Mouse (Mus musculus): ENCODE measurements around the gene Rrad.

The Rrad gene

GRCm38 (mm10) chr8:104611613-104612012, 19.5 kb downstream of the Rrad start:
- no peak for DNase-seq

DNA sequence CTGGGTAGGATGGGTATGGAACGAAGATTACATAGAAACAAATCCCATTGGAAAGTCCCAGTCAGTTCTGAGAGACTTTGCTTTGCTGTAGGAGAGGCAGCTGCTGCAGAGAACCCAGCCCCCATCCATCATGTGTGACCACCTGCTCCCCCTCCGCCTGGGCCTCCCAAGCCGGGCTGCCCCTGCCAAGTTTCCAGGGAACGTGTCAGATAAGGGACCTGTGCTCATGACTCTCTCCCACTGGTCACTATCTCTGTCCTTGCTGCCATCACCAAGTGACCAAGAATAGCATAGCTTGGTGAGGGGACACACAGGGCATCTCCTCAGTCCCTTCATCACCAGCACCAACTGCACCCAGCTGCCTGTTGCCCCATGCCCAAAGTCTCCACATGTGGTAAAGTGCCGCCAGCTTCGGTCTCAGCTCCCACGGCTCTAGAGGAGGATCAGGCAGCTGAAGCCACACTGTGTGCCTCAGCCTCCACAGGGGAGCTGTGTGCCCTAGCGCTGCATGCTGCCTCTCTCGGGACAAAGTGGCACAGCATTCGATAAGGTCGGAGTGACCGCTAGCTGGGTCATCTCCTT, 20.9 kb downstream of the Rrad start:
- peak; percentile 28 to 41 for DNase-seq

DNA sequence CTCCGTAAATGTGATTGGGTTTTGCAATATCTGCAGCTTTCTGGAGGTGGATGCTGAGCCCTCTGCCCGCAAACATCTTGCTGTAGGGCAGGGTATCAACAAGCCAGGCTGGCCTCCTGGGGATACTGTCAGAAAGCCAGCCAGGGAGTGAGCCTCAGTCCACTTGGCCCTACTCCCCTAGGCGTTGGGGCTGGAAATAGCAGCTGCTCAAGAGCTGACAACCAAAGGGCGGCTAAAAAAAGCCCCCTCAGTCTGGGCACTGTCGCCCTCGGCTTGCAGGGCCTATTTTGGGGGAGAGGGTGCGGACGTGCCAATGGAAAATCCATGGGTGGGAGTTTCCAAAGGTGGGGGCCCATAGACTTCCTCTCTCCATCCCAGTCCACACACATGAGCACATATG, 21.9 kb downstream of the Rrad start:
- DNase-seq = peak; percentile 29 to 33

DNA sequence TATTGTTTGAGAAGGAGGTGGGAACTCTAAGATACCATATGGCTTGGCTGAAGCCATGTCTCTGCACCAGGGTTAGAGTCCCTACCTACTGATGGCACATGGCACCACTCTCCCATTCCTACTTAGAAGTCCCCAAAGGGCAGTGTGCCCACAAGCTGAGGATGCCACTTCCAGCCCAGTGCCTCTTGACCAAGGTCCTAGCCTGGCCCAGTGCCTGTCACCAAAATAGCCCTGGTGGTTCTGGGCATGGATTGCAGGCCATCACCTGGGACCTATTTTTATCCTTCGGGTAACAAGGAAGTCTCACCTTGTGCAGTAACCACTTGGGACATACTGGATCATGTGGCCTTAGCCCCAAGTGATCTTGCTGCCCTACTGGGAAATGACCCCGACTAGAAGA, 23.2 kb downstream of the Rrad start:
- DNase-seq = peak; percentile 77 to 79

GRCm38 (mm10) chr8:104606329-104606728, 24.8 kb downstream of the Rrad start:
- DNase-seq = peak in 1 of 2 experiments; percentile 26

GRCm38 (mm10) chr8:104603245-104603593, 27.9 kb downstream of the Rrad start:
- no peak for DNase-seq

- peak; percentile 89 for DNase-seq
Measured at GRCm38 (mm10) chr8:104602468-104603244, 28.5 kb downstream of the Rrad start.

- no peak for DNase-seq
Measured at GRCm38 (mm10) chr8:104601941-104602371, 29.2 kb downstream of the Rrad start.

DNA sequence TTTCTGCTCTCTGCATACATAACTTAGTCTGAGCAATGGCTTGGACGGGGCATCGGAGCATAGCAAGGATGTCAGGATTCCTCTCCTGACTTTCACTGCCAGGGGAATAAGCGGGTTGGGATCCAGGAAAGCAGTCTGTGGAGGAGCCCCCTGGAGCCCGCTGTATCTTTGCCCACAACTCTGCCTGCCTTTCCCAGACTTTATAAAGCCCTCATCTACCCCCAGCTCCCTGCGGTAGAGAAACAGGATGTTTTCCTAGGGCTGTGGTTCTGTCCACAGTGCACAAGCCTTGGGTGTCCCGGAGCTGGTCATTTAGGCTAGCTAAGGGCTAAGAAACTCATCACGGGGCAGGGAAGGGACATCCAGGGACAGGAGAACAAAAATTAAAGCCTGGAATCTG, 29.7 kb downstream of the Rrad start:
- DNase-seq = no peak

DNA sequence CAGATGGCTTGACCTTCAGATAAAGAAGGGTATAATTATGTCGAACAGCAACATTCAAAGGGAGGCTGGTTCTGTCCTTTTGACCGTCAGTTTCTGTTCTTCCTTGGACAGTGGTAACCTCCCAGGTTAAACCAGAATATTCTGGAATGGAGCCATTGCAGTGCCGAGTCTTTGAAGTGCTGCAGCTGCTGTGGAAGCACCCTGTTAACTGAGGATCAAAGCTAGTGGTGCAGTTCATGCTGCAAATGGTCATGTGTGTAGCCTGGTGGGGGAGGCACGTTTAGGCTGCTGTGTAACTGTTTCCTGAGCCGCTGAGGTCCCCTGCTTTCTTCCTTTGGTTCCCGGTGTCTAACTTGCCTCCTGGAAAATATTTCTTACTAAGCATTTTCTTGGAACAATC, 32.6 kb downstream of the Rrad start:
- no peak for DNase-seq

DNA sequence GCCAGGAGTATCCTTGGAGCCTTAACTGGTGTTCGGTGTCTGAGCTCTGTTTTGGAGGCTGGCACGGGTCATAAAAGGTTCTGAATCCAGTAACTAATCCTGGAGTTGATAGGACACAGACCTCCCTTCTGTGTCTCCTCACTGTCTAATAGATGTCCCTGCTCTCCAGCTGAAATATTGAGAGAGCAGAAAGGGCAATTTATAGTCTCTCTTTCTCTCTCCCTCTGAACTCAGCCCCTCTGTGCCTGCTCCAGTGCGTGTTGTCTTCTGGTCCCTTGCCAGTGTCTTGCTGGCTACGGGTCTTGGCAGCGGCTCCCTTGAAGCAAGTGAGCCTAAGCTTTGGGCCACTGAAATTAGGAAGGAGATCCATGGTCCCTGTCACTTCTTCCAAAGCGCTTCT, 33.5 kb downstream of the Rrad start:
- peak; percentile 30 to 40 for DNase-seq

- DNase-seq = no peak
Measured at GRCm38 (mm10) chr8:104595773-104596536, 35.2 kb downstream of the Rrad start.

- no peak for DNase-seq
Measured at GRCm38 (mm10) chr8:104594611-104595362, 36.3 kb downstream of the Rrad start.

DNA sequence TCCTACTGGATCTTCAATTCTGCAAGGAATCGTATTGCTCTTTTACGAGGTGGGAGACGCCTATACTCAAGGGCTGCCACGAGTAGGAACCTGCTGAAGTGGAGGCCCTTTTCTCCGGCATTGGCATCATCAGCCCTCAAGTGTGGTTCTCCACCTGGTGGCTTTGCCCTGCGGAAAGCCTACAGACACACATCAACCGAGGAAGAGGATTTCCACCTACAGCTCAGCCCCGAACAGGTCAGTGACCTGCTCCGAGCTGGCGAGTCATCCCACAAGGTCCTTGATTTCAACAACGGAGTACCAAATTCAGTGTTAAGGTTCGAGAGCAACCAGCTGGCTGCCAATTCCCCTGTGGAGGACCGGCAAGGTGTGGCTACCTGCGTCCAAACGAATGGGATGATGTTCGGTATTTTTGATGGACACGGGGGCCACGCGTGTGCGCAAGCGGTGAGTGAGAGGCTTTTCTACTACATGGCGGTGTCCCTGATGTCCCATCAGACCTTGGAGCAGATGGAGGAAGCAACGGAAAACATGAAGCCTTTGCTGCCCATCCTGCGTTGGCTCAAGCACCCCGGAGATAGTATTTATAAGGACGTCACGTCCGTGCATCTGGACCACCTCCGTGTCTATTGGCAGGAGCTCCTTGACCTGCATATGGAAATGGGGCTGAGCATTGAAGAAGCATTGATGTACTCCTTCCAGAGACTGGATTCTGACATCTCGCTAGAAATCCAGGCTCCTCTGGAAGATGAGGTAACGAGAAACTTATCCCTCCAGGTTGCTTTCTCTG, 37.4 kb downstream of the Rrad start:
- DNase-seq = no peak

DNA sequence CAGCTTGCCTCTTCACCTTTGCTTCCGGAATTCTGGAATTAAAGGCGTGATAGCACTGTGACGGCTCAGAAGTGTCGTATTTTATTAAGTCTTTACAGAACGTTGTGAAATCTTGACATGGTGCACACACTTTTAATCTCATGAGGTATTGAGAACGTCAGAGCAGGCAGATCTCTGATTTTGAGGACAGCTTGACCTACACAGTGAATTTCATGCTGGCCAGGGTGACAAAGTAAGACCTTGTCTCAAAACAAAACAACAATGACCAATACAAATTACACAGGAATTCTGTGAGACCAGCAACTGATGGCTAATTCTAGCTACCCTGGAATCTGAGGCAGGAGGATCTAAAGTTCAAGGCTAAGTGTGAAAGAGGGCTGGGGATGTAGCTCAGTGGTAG, 38.6 kb downstream of the Rrad start:
- DNase-seq = no peak

GRCm38 (mm10) chr8:104591856-104592255, 39.3 kb downstream of the Rrad start:
- no peak for DNase-seq

DNA sequence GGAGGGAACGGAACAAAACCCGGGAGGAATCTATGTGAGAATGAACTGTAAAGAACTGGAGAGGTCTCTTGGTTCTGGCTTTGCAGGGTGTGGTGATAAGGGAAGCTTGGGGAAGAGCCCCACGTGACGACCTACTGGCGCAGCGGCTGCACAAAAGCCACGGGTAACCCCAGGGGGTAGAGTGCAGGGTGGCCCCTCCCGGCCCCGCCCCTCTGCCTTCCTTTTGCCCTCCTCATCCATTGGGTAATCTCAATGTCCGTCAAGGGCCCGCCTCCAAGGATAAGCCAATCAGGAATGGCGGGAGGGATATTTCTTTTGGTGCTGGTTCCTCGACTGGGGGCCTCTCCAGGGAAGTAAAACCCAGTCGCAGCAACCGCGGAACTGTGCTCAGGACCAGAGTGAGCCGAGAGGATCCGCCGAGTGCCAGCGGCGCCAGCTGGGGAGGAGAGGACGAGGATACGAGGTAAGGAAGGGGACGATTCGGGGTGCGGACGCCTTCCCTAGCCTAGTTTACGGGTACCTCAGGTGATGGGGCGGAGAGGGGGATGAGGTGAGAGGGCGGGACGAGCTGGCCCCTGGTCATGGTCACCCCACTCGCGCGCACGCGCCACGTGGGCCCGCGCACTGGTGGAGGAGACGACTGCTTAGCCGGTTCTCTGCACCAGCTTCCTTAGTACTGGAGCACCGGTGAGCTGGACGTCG, 39.8 kb downstream of the Rrad start, which contains the start of gene Pdp2:
TSS of gene Pdp2 (plus strand) at position 319 of the 702 bp plus-strand sequence.
- DNase-seq = peak; percentile 94 to 97

DNA sequence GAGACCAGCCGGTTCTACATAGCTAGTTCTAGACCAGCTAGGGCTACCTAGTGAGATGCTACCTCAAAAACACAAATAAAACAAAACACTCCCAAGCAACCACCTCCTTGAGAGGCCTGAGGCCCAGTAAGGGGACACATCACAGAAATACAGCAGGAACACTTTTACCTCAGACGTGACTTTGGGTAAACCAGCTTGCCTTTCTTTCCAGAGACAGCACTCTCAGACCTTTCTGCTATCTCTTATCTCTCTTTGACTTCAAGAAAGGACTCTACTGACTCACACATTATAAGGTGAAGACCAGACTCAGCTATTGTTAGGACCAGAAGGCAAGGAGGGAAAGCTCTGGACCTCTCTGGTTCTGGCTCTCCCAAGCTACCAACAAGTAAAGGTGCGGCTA, 40.8 kb downstream of the Rrad start:
- DNase-seq = no peak

DNA sequence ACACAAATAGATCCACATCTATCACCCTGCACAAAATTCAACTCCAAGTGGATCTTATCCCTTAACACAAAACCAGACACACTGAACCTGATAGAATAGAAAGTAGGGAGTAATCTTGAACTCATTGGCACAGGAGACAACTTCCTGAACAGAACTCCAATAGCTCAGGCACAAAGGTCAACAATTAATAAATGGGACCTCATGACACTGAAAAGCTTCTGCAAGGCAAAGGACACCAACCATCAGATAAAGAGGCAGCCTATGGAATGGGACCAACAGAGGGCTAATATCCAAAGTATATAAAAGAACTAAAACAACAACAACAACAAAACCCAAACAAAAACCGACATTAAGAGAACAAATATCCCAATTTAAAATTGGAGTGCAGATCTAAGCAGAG, 46.6 kb downstream of the Rrad start:
- DNase-seq = no peak

Measured in cerebellum, postnatal 14 days (tissue).